Mouse (Mus musculus): ENCODE measurements around the gene Cfap77.

Cfap77 gene

DNA sequence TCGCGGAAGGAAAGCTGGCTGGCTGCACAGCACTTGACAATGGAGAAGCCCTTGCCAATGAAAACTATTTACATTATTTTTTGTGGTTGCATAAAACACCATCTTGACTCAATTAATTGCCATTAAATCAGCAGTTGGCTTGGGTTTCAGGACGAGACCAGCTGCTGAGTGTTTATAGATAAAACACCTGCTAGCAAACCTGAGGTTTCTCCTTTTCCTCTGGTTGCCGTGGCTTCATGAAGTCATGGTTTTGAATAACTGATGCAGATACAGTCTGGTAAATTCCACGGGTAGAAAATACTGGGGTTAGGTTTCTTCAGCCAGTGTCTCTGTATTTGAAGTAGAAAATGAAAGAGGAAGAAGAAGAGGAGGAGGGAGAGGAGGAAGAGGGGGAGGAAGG, 2.9 kb downstream of the Cfap77 start:
- no peak for DNase-seq (ENCODE audit: low spot score in 2 of 2)

DNA sequence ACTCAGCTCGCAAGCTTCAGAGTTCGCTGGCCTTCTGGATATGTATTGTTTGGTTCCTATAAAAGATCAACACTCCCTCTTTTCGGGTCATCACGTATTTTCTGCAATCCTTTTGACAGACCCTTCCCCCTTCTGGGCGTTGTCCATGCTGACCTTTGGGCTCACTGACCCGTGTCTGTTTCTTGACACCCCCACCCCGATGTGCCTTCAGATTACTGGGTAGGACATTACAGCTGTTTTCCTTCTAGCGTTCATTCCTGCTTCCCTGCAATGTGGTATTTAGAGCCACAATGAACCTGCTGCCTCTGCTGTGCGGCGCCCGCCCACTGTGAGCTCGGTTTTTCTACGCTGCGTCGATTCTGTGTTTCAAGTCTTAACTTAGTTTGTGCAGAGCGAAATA, 8.7 kb downstream of the Cfap77 start:
- no peak for DNase-seq (ENCODE audit: low spot score in 2 of 2)

DNA sequence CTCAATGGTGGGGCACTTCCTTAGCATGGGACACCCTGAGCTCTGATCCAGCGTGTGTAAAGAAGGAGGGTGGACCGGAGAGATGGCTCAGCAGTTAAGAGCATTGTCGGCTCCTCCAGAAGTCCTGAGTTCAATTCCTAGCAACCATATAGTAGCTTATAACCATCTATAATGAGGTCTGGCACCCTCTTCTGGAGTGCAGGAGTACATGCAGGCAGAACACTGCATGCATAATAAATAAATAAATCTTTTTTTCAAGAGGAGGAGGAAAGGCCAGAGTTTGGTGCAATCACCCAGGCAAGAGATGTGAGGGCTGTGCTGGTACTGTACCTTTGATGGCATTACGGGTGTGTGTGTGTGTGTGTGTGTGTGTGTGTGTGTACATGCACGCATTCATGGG, 12.7 kb downstream of the Cfap77 start:
- no peak for DNase-seq (ENCODE audit: low spot score in 2 of 2)

DNA sequence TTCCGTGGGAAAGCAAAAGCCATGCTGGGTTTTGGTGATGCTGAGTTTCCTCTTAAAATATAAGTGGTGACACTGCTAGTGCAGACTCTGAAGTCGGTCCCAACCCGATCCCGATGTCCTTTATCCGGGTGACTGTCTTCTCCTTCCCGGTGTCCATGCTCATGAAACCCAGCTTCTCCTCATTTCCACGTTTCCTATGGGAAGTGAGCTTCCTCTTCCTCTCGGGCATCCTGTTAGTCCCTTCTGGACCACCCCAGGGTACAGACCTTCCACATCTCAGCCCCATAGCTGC, 13.4 kb downstream of the Cfap77 start:
- no peak for DNase-seq (ENCODE audit: low spot score in 2 of 2)

DNA sequence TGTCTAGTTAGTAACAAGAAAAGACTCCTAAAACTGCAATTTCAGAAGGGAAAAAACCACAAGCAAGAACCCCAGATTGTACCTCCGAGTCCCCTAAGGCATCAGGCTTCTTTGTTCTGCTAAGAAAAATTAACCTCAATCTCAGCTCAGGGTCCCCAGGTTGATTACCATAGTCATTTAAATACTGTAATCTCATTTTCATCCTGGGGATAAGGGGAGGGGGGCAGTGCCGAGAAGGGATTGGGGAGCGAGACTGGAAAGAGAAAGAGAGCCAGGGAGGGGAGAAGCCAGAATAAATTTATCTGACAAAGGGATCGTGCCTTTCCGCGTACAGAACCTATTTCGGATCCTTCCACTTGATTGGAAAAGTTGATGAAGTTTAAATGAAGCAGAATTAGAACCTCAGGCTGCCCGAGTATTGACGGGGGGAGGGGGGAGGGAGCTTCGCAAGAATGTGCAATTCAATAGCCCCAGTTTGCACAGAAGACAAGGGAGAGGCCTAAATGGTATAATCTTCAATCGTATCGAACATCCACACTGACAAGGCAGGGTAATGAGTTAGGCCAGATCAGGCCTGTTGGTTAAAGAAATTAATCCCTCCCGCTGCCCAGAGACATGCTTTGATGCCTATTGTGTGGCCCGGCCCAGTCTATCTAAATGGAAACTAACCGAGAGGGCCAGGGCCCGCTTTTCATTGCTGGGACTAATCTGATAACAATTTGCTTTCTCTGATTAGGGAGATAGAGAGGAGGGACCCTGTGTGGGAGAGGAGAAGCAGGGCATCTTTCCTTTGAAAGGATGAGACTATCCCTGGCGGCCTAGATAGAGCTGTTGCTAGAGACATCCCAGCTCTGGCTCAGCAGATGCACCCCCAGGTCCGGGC, 14.0 kb downstream of the Cfap77 start:
- DNase-seq (ENCODE audit: low spot score in 2 of 2), result no peak

DNA sequence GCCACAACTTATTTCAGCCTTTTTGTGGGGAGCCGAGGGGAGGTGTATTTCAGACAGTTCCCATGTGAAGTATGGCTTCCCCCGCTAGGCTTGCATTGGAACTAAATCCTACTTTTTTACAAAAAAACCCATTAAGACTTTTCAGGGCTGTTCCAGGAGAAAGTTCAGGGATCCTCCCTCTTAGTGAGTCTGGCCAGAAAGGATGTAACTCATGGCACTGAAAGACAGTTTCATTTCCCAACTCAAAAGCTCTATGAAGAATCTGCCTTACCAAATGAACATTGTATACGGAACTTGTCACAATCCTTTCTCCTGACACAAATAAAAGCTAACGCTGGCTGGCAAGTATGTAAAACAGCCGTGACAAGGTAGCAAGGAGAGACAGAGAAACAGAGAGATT, 15.1 kb downstream of the Cfap77 start:
- DNase-seq (ENCODE audit: low spot score in 2 of 2), result no peak

DNA sequence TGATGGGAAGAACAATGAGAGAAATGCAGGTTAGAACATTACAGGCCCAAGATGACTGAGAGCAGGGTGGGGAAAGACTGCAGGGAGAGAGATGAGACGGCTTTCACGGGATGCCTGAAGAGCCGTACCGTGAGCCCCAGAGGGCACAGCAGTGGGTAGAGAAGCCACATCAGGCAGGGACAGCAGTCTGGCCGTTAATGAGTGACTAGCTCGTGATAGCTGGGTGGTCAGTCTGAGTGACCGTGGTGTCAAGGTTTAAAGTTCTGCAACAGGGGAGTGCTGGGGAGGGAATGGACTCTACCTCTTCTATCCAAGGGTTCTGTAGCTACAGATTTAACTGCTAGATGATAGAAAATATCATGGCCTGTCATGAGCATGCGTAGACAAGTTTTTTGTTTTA, 19.2 kb downstream of the Cfap77 start:
- DNase-seq (ENCODE audit: low spot score in 2 of 2), result no peak

DNA sequence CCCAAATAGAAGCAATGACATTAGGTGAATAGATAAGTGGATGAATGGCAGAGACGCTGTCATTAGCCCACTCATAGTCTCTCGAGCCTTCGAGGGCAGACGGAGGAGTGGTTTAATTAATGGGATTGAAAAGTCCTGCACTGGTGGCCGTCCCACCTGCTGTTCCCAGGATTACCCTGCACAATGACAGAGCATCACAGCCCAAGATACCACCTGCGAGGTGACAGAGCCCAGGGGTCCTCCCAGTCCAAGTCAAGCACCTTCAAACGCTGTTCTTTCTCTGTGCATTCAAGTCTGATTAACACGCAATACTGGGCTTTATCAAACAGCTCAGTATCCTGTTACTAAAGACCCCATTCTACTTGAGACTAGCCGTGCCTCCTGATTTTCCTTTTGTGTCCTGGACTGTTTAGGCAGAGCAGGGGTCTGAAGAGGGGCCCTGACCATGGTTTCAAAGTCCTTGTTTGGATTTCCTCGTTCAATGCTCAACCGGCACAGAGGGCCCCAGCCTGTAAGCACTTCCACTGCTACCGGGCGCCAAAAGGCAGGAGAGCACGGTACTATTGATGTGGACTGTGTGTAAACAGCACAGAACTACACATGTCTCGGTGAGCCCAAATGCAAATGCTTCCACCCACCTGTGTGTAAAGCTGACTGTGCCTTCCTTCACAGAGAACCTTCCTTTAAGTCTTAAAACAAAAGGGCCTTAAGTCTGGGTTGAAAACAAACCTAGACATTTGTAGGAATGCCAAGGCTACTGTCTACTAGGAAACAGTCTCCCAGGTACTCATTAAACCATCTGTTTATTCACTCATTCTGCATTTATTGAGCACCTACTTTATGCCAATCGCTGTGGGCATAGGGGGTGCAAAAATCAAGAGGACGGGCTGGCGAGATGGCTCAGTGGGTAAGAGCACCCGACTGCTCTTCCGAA, 20.1 kb downstream of the Cfap77 start:
- DNase-seq (ENCODE audit: low spot score in 2 of 2), result no peak

DNA sequence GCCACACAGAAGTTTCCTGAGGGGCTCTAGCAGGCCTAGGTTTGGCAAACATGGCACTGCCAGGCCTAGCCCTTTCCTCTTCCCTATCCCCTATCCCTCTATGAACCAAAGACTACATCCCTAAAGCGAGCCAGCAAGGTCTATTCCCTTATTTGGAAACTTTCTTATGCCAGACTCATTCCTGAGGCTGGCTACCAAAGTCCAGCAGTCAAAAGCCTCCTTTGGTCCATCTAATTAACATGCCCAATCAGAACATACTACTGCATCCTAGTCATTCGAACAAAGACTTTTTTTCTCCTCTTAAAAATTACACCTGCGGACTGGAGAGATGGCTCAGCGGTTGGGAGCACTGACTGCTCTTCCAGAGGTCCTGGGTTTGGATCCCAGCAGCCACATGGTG, 22.9 kb downstream of the Cfap77 start:
- no peak for DNase-seq (ENCODE audit: low spot score in 2 of 2)

DNA sequence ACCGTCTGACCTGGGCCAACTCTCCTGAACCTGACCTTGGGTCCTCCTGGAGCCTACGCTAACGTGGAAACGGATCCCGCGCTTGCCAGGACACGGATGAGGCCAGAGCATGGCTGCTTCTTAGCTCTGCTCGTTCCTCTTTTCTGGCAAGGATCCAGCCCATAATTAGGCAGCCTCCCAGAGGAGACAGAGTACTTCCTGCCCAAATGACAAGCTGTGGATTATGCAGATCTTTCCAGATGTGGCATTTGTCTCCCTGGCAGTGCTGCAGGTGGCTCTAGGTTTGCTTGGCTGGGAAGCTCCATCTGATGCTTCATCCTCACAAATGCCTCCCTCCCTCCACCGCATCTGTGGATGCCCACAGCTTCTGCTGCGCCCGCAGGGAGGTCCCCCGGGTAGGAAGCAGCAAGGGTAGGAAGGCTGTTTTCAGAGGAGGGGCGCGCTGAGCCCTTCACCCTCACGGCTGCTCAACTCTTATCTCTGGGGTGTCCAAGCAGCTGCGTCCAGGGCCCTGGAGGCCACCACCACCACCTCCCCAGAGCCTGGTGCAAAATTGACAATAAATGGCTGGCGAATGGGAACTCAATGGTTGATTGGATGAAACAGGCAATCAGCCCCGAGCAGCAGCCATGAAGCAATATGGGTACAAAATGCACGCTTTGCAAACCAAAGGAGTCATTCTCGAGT, 24.7 kb downstream of the Cfap77 start:
- DNase-seq (ENCODE audit: low spot score in 2 of 2), result no peak

DNA sequence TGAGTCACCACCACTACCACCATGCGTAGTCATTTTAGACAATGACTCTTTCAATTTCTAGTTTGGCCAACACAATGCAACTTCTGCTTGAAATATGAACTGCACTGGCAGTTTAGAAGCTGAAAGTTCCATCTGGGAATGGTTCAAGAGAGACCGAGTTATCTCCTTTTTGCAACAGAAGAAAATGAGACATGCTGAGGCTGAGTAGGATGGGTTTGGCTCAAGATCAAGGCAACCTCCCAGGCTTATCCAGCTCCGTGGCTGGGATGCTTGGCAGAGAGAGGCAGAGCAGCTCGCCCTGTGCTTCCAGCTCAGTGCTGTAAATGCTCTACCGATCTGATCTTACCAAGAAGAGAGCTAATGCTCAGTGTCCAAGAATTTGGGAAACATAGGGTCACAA, 29.6 kb downstream of the Cfap77 start:
- DNase-seq (ENCODE audit: low spot score in 2 of 2), result no peak

DNA sequence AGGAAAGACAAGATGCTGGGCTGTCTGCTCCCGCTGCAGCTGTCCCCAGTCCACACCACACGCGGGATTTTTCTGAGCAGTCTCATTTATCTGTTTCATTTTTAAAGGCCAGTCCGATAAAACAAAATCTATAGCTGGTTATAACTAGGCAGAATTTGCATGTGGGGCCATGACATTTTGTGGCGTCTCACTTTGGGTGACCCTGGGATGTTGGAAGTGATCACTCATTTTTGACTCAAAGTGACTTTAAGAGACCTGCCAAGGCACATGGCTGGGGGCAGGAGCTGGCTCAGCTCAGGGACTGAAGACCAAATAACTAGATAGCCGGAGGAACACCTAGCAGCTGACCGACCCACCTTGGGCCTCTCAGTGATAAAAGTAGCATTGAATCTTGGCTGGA, 31.9 kb downstream of the Cfap77 start:
- no peak for DNase-seq (ENCODE audit: low spot score in 2 of 2)

DNA sequence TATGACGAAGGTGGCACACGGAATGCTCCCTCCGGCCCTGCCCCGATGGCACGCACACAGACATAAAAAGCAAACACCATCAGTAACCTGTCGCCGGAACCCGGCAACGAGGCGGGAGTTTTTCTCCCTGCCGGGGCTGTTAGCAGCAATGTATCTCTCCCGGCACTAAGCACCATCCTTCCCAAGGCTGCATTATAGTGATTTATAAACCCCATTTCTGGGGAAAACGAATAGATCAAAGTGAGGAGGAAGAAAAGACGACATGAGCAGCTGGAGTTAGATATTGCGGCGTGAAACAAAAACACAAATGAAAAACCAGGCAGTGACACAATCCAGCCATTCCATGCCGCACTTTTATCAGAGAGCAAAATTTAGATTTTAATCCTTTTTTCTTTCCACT, 33.8 kb downstream of the Cfap77 start:
- DNase-seq (ENCODE audit: low spot score in 2 of 2), result no peak

DNA sequence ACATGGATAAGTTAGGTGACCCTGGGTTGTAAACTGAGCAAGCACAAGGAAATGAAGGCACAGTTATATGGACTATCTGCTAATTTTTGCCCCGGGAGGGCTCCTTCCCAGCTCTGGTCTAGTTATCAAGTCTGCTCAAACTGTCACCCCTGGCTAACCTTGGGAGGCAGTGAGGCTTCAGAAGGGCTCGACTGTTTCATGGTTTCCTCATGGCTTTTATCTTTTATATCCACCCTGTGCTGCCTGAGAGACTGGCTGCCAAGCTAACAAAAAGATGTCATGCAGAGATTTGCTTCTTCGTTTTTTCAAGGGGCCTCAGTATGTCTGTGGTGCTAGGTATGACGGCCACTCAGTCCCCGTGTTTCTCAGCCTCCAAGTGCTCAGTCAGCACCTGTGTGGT, 36.2 kb downstream of the Cfap77 start:
- DNase-seq (ENCODE audit: low spot score in 2 of 2), result no peak

DNA sequence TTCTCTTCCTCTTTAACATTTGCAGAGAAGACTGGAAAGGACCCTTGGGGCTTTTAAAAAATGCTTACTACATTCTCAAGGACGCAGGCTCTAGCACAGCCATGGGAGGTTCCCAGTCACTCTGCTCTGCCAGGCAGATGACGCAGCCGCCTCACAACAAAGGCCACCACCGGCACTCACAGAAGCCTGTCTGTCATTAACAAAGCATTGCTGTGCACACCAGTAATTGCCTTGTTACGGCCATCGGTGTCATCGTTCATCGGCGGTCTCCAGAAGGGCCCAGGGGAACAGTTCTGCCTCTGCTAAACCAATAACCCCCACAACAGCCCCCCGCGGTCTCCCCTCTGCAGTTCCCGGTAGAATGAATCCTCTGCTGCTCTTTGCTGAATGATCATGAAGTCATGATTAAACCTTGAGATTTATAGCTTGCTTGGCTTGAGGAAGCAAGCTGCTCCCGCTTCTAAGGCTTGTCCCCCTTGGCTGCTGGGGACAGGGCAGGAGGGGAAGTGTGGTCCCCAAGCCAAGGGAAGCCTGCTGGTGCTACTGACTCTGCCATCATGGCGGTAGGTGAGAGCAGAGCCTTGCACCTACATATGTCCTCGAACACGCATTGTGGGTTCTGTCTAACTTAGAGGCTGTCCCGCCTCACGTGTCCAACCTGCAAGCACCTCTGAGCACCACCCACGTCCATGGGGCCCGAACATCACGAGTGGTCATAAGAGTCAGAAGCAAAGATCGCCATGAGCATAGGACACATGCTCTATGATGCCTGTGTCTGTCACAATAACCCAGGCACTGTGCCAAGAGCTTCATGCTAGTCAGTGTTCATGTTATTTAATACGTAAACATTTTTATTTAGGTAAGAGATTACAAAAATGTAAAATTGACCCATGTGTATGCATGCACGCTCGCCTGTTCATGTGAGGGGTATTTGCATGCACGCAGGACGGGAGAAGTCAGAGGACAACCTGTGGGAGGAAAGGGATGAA, 38.0 kb downstream of the Cfap77 start:
- no peak for DNase-seq (ENCODE audit: low spot score in 2 of 2)

DNA sequence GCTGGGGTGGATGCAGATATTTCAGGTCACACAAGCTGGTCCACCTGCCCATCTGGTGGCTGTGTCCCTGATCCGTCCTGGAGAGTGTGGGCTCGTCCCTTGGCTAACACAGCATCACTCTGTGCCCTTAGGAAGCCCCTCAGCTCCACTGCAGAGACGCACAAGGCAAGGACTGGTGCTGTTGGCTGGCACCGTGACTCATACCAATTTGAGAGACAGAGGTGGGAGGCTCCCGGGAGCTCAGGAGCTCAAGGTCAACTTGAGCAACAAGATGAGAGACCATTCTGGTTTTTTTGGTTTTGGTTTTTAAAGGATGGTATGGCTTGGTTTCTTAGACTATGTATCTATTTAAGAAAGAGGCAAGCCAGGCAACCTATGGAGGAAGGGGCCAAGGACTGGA, 42.3 kb downstream of the Cfap77 start:
- no peak for DNase-seq (ENCODE audit: low spot score in 2 of 2)

DNA sequence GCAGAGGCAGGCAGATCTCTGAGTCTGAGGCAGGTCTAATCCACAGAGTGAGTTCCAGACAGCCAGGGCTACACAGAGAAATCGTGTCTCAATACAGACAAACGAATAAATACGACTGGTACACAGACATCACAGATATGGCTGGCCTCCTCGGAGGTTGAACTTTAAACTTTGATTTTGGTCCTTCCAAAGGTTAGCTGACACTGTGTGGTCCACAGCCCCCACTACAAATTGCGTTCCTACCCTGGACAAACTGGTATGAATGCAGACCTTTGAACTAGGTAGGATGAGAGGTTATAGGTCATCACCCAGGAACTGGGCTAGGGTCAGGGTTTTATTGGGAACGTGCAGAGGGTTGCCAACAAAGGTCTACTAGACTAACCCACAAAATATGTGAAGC, 47.2 kb downstream of the Cfap77 start:
- no peak for DNase-seq (ENCODE audit: low spot score in 2 of 2)

DNA sequence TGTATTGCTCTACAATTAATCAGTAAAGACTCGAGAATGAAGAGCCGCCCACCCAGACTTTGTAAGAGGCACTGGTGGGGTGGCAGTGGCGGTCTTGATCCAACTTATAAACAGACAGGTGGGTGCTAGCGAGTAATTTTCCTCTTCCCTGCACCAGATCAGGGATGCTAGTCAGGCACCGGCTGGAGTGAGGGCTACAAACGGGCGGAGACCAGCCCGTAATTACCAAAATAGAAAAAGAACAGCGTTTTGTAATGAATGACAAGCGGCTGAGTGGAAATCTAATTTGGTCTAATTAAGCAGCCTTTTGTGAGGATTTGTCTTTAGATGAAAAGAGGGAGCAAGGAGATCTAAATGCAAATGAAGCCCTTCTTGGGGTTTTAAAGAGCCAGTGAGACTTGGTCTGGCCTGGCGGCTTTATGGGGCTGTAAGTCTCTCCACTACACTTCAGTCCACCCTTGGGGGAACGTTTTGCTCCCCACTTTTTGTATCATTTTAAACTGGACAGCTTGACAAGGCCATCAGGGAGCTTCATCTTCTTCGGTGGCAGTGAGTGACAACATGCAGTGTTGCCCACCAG, 48.3 kb downstream of the Cfap77 start:
- no peak for DNase-seq (ENCODE audit: low spot score in 2 of 2)

DNA sequence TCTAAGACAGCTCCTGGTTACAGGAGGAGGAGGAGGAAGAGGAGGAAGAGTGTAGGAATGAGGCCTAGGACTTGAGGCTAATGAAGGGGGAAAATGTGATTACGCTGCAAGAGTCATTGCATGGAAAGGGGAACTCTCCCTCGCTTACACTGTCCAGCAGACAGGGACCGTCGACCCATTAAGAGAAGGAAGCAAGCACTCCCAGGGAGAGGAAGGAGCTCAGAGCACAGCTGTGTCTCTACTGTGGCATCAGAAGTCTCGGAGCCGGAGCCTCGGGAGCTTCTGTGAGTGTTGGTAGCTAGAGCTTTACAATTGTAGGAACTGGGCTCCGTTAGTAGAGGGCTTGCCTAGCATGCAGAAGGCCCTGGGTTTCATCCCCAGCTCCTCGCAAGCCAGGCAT, 50.8 kb downstream of the Cfap77 start:
- no peak for DNase-seq (ENCODE audit: low spot score in 2 of 2)

DNA sequence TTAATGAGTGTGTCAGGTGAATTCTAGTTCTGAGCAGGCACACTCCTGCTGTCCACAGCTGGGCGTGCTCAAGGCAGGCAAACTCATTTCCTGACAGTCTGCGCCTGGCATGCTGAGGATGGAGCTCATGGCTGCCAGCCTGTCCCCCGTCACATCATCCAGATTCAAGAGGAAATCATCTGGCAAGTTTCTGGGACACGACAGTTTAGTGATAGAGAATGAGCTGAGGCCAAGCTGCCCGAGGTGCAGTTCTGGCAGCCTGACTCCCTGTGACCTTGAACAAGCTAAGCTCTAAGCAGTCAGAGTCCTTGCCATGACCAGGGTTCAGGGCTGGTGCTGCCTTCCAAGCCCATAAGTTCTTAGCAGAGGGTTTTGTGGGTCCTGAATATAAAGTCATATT, 56.6 kb downstream of the Cfap77 start:
- DNase-seq (ENCODE audit: low spot score in 2 of 2), result no peak

Data from spleen, postnatal 36 days (tissue).